Mouse (Mus musculus): ENCODE measurements at regions not wholly inside any gene's neighbourhood (a gene's known extent, or its start where the extent isn't known, plus 50 kb on each side); places are given as distances from the start of the nearest gene placed in this dataset.

DNA sequence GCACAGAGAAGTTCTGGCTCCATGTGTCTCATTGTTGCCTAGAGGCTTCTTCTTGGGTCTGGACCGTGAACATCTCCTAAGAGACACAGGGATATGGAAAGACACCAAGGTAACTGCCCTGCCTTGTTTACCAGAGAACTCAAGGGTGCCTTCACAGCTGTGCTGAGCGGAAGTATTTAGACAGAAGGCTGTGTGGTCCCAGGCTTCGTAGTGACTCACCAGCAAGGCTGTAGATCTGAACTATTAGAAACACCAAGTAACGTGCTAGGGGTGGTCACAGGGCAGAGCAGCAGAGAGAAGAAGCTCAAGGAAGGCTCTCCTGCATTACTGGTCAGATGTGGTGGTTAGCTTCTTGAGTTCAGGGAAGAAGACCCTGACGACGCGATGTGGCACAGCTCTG lies 51.6 kb upstream of the Lpp start:
- no peak overlapping the region for H3K27ac ChIP-seq
- 86% methylated on average over 7 of the region's 7 CpGs for WGBS
- no peaks in the 10 kb centered on the region for H3K36me3 ChIP-seq
- no peak overlapping the region for H3K4me3 ChIP-seq
- no peaks in the 10 kb centered on the region for H3K9me3 ChIP-seq
- ATAC-seq (ENCODE audit: insufficient number of reproducible peaks, insufficient read depth, low FRiP score, low TSS enrichment) = no peak
- H3K9ac ChIP-seq = no peak overlapping the region
- H3K27me3 ChIP-seq = no peaks in the 10 kb centered on the region
- no peak overlapping the region for H3K4me2 ChIP-seq (replicated peaks)
- peaks cover 11% of the 10 kb centered on the region for H3K4me1 ChIP-seq

DNA sequence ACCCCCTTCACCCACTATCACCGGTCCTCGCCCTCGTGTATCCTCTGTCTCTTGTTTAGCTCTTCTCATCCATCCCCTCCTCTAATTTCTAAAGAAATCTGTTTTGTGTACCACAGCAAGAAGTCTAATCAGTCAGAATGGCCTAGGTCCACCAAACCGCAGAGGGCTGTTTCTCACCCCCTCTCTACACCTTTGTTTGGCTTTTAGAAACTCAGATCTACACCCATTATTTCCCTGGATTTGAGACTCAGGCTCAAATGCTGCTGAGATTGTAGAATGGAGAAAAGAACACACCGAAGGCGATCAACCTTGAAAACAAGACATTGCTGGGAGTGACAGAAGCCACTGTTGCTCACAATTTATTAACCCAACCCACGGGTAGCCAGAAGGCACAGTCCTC lies 52.7 kb upstream of the Lpp start:
- WGBS = 77% methylated on average over 7 of the region's 7 CpGs

DNA sequence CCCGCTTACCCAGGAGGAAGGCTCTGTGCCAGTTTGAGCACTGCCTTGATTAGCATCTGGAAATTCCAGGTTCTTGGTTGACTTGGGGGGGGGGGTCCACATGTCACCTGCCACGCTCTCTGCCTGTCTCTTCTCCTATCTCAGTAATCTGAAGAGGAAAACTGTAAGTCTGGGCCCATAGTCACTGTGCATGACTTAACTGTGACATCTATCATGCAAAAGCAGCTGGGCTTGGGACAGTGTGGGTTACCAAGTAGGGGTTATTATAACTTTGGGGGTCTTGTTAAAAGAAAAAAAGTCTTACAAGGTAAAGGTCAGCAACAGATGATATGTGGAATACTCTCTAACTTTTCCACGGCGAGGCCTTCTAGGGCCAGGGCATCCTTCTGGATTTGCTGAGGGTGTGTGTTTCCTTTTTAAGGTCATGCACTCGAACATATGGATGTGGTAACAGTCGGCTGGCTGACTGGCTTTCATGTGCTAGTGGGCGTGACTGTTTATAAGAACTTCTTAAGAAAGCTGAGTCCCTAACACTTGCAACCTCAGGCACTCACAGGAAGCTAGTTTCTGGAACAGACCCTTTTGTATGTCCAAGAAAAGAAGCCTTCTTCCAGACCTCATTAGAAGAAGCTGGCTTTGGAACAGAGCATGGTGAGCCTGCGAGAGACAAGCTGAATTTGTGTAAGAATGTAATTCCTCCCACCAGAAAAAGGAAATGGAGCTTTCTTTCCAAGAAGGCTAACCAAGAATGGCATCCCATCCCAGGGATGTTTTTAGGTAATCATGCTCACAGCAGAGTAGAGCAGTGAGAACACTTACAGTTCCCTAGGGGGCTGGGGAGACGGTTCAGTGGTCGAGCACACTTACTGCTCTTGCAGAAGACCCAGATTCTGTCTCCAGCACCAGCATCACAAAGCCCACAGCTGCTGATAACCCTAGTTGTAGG lies 53.7 kb upstream of the Lpp start:
- WGBS = 27% methylated on average over 10 of the region's 10 CpGs
- 0 out of 2 replicates have a peak overlapping the region, but pooled peaks have one; percentile 36 for H3K27ac ChIP-seq
- H3K27me3 ChIP-seq = no peaks in the 10 kb centered on the region
- H3K36me3 ChIP-seq = no peaks in the 10 kb centered on the region
- peaks cover 11% of the 10 kb centered on the region for H3K4me1 ChIP-seq
- no peak overlapping the region for H3K4me3 ChIP-seq
- no peaks in the 10 kb centered on the region for H3K9me3 ChIP-seq
- H3K9ac ChIP-seq = no peak overlapping the region
- H3K4me2 ChIP-seq (replicated peaks) = no peak overlapping the region
- 0 out of 2 replicates have a peak, but pooled peaks have one; percentile 28 for ATAC-seq (ENCODE audit: insufficient number of reproducible peaks, insufficient read depth, low FRiP score, low TSS enrichment)

More for the DNA sequence above, 52.7 kb upstream of the Lpp start:
- no peak overlapping the region for H3K4me3 ChIP-seq
- no peaks in the 10 kb centered on the region for H3K9me3 ChIP-seq
- no peak overlapping the region for H3K9ac ChIP-seq
- no peak overlapping the region for H3K27ac ChIP-seq
- no peaks in the 10 kb centered on the region for H3K36me3 ChIP-seq
- H3K27me3 ChIP-seq = no peaks in the 10 kb centered on the region
- peaks cover 11% of the 10 kb centered on the region for H3K4me1 ChIP-seq
- no peak overlapping the region for H3K4me2 ChIP-seq (replicated peaks)
- no peak for ATAC-seq (ENCODE audit: insufficient number of reproducible peaks, insufficient read depth, low FRiP score, low TSS enrichment)

DNA sequence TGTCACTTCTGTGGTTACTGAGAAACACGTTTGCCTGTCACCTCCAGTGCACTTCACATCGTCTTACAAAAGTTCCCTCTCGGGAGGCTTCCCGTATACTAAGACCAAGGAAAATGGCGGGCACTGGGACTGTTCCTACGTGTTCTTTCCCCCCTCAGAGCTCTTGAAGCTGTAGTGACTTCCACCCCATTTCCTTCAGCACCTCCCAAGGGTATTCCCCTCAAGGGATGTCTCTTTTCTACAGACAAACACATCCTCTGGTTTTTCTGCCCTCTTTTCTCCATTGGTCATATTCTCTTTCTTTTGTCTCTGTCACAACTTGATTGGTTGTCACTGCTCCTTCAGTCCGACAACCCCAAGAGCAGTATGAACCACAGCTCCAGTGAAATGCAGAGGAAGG lies 54.9 kb upstream of the Lpp start:
- Histone ChIP-seq H3K27ac (no peak overlapping the region), H3K9ac (no peak overlapping the region), H3K27me3 (no peaks in the 10 kb centered on the region), H3K36me3 (no peaks in the 10 kb centered on the region), H3K4me1 (peaks cover 11% of the 10 kb centered on the region), H3K4me2 (replicated peaks) (no peak overlapping the region), H3K4me3 (no peak overlapping the region), H3K9me3 (no peaks in the 10 kb centered on the region)
- 85% methylated on average over 7 of the region's 7 CpGs for WGBS
- no peak for ATAC-seq (ENCODE audit: insufficient number of reproducible peaks, insufficient read depth, low FRiP score, low TSS enrichment)

DNA sequence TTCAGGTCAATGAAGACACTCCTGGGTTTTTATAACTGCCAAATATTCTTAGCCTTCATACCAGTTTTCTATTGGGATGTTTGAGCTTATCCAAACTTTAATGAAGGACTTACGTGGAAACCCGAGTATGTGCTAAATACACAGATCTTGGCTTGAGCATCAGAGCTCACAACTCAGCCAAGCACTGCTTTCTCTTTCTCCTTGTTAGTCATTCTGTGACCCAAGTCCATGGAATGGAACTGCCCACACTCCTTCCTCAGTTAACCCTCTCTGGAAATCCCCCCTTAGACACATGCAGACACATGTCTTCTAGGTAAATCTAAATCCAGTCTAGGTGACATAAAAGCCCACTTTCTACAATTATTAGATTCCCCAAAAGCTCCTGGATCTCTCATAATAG lies 58.9 kb upstream of the Lpp start:
- WGBS = 84% methylated on average over 2 of the region's 2 CpGs
- ATAC-seq (ENCODE audit: insufficient number of reproducible peaks, insufficient read depth, low FRiP score, low TSS enrichment) = no peak

DNA sequence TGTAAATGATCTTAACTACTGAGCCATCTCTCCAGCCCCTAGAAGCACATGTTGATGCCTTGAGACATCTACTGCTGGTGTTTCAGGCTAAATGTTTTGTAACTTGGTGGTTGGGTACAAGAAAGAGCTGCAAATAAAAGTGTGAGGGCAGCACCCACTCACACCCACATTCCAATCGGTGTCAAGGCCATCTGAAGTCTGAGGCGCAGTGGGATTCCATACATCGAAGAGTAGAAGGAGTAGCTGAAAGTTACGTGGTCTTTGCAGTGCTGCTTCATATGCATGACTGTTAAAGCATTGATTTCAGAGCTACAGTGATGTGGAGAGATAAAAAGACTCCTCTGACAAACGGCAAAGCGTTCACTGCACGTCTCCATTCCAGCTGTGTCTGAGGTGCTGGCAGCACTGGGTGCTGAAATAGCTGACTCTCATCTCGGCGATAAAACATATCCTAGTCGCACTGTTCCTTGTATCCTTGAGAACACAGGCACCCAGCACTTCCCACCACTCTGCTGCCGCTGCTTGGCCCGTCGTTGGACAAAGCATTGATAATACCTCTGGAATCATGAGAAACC lies 61.8 kb upstream of the Lpp start:
- WGBS = 88% methylated on average over 13 of the region's 13 CpGs
- no peaks in the 10 kb centered on the region for H3K4me1 ChIP-seq
- no peak overlapping the region for H3K27ac ChIP-seq
- H3K9ac ChIP-seq = no peak overlapping the region
- no peak overlapping the region for H3K4me2 ChIP-seq (replicated peaks)
- H3K9me3 ChIP-seq = no peaks in the 10 kb centered on the region
- no peak for ATAC-seq (ENCODE audit: insufficient number of reproducible peaks, insufficient read depth, low FRiP score, low TSS enrichment)
- H3K27me3 ChIP-seq = no peaks in the 10 kb centered on the region
- H3K36me3 ChIP-seq = no peaks in the 10 kb centered on the region
- H3K4me3 ChIP-seq = no peak overlapping the region

More for the DNA sequence above, 58.9 kb upstream of the Lpp start:
- Histone ChIP-seq H3K9me3 (no peaks in the 10 kb centered on the region), H3K4me3 (no peak overlapping the region), H3K4me1 (peaks cover 3% of the 10 kb centered on the region), H3K27ac (no peak overlapping the region), H3K36me3 (no peaks in the 10 kb centered on the region), H3K4me2 (replicated peaks) (no peak overlapping the region), H3K27me3 (no peaks in the 10 kb centered on the region), H3K9ac (no peak overlapping the region)

DNA sequence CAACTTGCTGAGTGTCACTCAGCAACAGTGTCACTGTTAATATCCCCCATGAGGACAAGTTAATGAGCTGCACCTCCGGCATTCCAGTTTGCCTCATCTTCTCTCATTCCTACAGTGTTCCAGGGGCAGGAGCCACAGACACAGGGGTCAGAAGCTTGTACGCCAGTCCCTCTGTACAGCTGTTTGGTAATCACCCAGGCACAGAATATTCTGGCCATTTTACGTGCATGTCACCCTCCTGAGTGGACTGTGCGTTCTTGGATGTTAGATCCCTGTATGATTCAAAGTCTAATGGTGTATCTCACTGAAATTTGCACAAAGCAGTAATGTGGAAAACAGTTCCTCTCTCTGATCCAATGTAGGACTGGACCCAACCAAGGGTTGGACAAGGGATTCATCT lies 66.7 kb upstream of the Lpp start:
- WGBS = 73% methylated on average over 4 of the region's 4 CpGs
- Histone ChIP-seq H3K9me3 (no peaks in the 10 kb centered on the region), H3K36me3 (no peaks in the 10 kb centered on the region), H3K9ac (no peak overlapping the region), H3K27me3 (no peaks in the 10 kb centered on the region), H3K27ac (no peak overlapping the region), H3K4me1 (no peaks in the 10 kb centered on the region), H3K4me3 (no peak overlapping the region), H3K4me2 (replicated peaks) (no peak overlapping the region)
- ATAC-seq (ENCODE audit: insufficient number of reproducible peaks, insufficient read depth, low FRiP score, low TSS enrichment) = no peak

DNA sequence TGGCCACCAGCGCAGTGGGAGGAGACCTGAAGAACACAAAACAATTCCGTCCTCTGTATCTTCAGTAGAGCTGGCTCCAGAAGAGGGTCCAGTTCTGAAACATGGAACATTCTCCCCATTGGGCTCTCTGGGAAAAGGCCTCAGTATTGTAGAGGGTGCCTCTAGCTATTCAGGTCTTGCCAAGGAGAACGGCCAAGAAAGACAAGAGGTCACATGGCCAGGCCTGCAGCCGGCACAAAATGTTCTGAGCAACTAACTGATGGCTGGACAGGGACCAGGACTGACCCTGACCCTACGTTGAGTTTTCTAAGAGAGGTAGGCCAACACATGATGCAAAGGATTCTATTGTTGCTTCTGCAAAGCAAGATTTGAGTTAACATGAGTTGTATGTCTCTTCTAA lies 67.3 kb upstream of the Lpp start:
- no peaks in the 10 kb centered on the region for H3K9me3 ChIP-seq
- no peaks in the 10 kb centered on the region for H3K27me3 ChIP-seq
- no peak overlapping the region for H3K9ac ChIP-seq
- WGBS = 87% methylated on average over 5 of the region's 5 CpGs
- H3K36me3 ChIP-seq = no peaks in the 10 kb centered on the region
- H3K27ac ChIP-seq = no peak overlapping the region
- H3K4me3 ChIP-seq = no peak overlapping the region
- ATAC-seq (ENCODE audit: insufficient number of reproducible peaks, insufficient read depth, low FRiP score, low TSS enrichment) = no peak
- no peak overlapping the region for H3K4me2 ChIP-seq (replicated peaks)
- no peaks in the 10 kb centered on the region for H3K4me1 ChIP-seq

DNA sequence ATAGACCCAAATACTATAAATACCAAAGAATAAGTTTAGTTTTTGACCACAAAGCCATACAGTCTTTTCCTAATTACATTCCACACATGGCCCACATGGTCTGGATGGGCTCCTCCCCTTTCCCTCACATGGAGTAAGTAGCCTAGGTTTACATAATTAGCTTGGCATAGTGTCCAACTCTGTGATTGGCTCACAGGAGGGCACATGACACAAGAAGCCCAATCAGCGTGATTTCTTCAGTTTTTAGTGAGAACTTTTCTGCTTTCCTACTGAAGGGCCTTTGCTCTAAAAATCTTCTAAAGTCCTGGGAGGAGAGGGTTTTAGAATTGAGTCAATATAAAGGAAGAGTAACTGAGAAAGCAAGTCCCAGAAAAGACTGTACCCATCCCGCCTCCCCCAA lies 68.4 kb upstream of the Lpp start:
- H3K27ac ChIP-seq = no peak overlapping the region
- no peaks in the 10 kb centered on the region for H3K36me3 ChIP-seq
- no peak overlapping the region for H3K4me2 ChIP-seq (replicated peaks)
- ATAC-seq (ENCODE audit: insufficient number of reproducible peaks, insufficient read depth, low FRiP score, low TSS enrichment) = no peak
- H3K27me3 ChIP-seq = no peaks in the 10 kb centered on the region
- no peaks in the 10 kb centered on the region for H3K9me3 ChIP-seq
- H3K4me3 ChIP-seq = no peak overlapping the region
- 83% methylated on average over 2 of the region's 2 CpGs for WGBS
- H3K9ac ChIP-seq = no peak overlapping the region
- no peaks in the 10 kb centered on the region for H3K4me1 ChIP-seq

DNA sequence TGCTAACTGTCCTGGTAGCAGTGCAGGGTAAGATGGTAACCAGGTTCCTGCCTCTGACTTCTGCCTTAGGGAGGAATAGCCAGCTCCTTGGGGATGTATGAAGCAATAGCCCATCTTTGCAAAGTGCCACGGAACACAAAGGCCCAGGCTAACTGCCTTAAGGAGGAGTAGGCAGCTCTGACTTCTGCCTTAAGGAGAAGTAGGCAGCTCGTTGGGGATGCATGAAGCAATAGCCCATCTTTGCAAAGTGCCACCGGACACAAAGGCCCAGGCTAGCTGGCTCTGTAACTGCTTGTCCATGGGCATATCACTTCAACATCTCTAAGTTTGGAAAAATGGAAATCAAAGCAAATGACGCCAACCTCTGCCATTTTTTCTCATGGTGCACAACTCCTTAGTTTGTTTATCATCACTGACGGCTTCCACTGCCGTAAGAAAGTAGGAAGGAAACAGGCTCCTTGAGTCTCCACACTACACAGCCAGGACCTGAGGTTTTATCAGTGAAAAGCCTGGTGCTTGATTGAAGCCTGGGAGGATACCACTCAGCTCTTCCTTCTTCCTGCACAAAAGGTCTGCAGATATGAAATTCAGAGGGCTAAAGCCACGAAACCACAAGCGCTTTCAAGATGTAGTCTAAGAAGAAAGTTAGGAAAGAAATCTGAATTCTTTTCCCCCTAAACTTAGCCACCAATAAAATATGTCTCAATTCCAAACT lies 74.4 kb upstream of the Lpp start:
- H3K4me3 ChIP-seq = no peak overlapping the region
- no peak overlapping the region for H3K27ac ChIP-seq
- H3K36me3 ChIP-seq = no peaks in the 10 kb centered on the region
- ATAC-seq (ENCODE audit: insufficient number of reproducible peaks, insufficient read depth, low FRiP score, low TSS enrichment) = no peak
- H3K9ac ChIP-seq = no peak overlapping the region
- no peak overlapping the region for H3K4me2 ChIP-seq (replicated peaks)
- no peaks in the 10 kb centered on the region for H3K27me3 ChIP-seq
- no peaks in the 10 kb centered on the region for H3K4me1 ChIP-seq
- WGBS = 83% methylated on average over 8 of the region's 8 CpGs
- H3K9me3 ChIP-seq = no peaks in the 10 kb centered on the region

DNA sequence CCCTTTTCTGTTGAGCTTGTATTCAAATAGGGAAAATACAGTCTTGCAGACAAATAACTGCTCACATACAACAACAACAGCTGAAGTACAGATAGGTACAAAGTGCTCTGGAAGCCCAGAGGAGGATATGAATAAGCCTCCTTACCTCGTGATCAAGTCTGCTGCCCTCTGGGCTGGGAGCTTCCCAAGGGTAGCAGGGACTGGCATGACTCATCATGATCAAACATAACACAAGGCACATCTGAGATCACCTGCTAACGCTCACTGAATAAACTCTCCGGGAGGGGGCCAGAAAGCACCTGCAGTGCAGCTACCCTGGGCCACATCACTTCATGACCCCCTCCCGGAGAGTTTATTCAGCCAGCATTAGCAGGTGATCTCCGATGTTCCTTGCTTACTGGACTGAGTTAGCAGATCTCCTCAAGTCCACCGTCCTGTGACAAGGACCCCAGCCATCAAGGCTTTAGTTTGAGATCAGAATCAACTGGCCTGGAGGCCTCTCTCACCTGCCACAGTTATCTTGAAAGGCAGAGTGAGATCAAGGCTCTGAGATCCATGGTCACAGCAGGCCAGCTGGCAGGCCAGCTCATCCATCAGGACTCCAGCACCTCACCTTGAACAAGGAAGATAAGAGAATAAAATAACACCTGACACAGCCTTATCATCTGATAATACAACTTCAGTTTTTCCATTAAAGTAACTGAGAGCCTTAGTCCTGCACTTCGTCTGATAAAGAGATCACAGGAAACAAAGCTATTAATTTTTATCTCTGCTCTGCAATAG lies 79.6 kb upstream of the Lpp start:
- no peak overlapping the region for H3K27ac ChIP-seq
- no peak overlapping the region for H3K9ac ChIP-seq
- ATAC-seq (ENCODE audit: insufficient number of reproducible peaks, insufficient read depth, low FRiP score, low TSS enrichment) = no peak
- H3K9me3 ChIP-seq = no peaks in the 10 kb centered on the region
- no peak overlapping the region for H3K4me2 ChIP-seq (replicated peaks)
- no peak overlapping the region for H3K4me3 ChIP-seq
- H3K4me1 ChIP-seq = no peaks in the 10 kb centered on the region
- 74% methylated on average over 7 of the region's 7 CpGs for WGBS
- no peaks in the 10 kb centered on the region for H3K36me3 ChIP-seq
- H3K27me3 ChIP-seq = no peaks in the 10 kb centered on the region

Measured in embryonic facial prominence, embryonic 12.5 days (tissue).